Mouse (Mus musculus) mouse embryonic stem cell (cell line): ENCODE measurements around the gene Chmp4b.

Source experiments
- in situ Hi-C, 2 experiments: fragments of 300-500 bp; cut with MboI; formaldehyde crosslinking; loops; 1 replicate in 1 of 2; 3 replicates in 1 of 2; pipeline ENCODE4 v1.14.3; 2019 to 2020; ENCODE audit warnings: low sequenced_read_pairs in 2 of 2, low pct_unique_long_range_greater_than_20kb in 1 of 2, mixed read lengths in 1 of 2; ENCODE audit not compliant: unreplicated experiment in 1 of 2

Chmp4b gene

DNA sequence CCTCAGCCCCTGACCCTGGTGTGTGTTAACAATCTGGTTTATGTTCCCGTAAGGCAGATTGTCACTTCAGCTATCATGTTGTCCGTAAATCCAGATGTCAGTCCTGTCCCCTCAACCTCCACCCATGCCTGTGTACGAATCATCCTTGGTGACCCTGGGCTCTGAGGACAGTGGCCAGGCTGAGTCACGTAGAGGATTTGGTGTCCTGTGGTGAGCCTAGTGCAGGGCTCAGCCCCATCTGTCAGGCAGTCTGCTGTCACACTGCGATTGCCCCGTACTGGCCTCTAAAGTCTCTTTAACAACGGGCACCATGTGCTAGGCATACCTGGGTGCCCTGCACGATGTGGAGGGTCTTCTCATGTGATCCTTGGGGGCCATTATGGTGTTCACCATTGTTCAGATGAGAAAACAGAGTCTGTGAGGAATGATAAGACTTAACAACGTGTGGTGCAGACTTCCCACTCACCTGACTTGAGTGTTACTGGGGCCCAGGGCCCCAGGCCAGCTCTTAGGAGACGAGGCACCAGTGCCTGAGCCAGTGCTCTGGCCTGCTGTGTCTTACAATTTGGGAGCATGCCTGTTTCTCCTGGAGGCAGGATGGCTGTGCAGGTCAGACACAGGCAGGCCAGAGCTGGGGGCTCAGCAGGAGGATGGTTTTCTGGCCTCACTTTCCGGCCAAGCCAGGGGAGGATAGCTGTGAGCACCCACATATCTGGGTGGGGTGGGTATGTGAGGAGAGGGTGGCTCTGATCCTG, 55.2 kb downstream of the Chmp4b start:
- in situ Hi-C loops = loop anchor here (5.0 to 25.0 kb wide), 3 partner anchors 61 to 231 kb away; no protein-coding TSS in a partner anchor

DNA sequence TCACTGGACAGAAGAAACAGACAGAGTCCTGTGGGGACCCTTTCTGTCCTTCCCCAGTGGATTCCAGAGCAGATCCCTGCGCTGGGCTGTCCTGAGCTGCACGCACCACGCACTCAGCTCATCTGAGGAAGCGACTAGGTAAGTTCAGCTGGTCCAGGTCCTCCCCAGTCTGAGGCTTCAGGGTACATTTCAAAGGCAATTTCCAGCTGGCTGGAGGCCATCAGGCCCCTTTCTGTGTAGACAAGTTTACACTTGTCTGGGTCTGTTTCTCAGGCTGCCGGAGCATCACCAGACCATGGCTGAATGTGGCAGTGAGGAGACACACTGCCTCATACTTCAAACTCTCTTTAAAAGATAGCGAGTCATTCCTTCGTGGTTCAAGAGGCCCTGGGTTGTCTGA, 55.8 kb downstream of the Chmp4b start:
- in situ Hi-C loops = loop anchor here (5.0 to 25.0 kb wide), 3 partner anchors 60 to 230 kb away; no protein-coding TSS in a partner anchor

DNA sequence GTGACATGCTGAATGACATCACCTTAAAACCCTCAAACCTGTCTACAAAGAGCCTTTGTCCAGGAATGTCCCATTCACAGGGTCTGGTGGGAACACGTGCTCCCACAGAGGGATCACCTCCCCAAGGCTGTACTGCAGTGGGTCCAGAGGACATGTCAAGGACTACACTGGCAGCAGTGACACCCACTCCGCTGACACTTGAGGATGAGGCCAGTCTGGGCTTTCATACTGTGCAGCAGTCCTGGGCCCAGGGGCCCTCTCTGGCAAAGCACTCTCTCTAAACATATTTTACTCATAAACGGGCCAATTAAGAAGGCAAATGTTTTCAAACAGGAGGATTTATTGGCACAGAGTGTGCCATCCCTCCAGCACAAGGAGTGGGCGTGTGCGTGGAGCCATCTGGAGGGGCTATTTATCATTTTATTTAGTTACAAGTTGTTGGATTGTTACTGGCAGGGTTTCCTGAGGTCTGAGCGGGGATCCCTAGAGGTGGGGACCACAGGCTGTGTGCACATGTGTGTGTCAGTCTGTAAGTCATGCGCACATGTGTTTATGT, 56.4 kb downstream of the Chmp4b start:
- in situ Hi-C loops = loop anchor here (5.0 to 25.0 kb wide), 3 partner anchors 59 to 229 kb away; no protein-coding TSS in a partner anchor

DNA sequence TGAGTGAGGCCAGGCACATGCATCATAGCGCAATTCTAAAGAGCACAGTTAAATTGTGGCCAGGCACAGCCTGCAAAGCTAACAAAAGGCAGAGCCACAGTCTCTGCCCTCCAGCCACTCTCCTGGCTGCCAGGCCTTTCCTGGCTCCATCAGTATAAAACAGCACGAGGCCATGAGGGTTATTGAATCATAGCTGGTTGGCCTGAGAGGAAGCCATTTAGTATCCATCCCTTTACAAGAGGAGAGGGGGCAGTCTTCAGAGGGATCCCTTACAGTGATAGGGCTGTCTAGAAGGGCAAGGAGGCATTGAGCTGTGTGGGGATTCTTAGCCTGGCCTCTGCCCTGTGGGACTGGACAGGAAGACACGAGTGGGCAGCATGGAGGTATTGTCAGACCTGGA, 60.2 kb downstream of the Chmp4b start:
- in situ Hi-C loops = loop anchor here in 1 of 2 experiments (25.0 kb wide), 1 partner anchor 226 kb away; no protein-coding TSS in a partner anchor

DNA sequence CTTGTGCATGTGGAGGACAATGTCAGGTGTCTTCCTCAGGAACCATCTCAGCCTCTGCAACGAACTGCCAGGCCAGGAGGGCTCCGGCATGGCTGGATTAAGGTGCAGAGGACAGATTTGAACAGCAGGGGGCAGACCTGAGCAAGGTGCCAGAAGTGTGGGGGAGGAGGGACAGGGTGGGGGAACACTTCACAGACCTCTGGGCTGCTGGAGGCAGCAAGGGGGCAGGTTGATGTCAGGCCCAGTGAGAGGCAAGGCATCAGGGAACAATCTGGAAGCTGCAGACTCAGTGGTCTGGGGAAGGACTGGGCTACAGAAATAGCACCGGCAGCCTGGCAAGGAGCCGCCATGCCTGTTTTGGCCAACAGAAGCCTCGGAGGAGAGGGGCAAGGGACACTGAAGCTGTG, 60.8 kb downstream of the Chmp4b start:
- in situ Hi-C loops = loop anchor here in 1 of 2 experiments (25.0 kb wide), 1 partner anchor 225 kb away; no protein-coding TSS in a partner anchor

DNA sequence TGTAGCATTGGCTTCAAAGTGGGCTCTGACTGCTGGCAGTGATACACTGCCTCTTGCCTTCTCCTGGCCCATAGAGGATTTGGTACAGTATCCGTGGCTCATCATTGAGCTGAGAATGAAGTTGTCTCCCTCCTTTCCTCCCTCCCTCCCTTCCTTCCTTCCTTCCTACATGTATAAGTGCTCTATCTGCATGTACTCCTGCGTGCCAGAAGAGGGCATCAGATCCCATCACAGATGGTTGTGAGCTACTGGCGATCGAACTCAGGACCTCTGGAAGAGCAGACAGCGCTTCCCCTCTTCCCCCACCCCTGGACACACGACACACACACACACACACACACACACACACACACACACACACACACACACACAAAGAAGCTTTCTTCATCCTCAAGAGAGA, 61.6 kb downstream of the Chmp4b start:
- in situ Hi-C loops = loop anchor here in 1 of 2 experiments (25.0 kb wide), 1 partner anchor 224 kb away; no protein-coding TSS in a partner anchor

DNA sequence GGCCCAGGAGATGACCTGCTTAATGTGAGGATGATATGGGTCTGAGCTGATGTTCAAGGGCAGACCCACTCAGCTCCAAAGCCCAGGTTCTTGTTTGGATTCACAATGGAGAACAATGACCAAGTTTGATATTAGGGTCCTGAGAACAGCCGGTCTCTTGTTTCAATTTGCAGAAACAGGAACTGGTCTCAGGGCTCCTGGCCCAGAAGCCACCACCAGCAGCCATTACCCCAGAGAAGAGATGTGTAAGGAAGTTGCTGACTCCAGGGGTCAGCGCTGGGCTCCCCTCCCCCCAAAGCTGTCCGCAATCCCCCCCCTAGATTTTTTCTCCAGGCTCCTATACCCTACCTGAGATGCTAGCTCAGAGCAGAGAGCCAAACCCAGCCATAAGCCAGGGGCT, 62.5 kb downstream of the Chmp4b start:
- in situ Hi-C loops = loop anchor here in 1 of 2 experiments (25.0 kb wide), 1 partner anchor 223 kb away; no protein-coding TSS in a partner anchor

DNA sequence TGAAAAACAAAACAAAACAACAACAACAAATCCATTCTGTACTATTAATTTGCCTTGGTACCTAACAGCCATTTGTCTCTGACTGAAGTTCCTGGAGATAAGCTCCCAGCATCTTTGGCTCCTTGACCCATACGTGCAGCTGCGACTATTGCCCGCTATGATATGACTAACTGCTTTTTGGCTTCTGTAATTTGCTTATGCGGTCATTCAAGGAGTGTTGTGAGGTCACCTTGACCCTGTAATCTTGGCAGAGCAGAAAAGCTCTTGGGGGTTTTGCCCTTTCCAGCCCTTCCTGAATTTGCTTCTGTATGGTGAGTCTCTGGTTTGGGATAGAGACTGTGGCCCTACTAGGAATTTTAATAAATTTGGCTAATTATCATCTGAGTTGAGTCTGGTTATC, 65.1 kb downstream of the Chmp4b start:
- in situ Hi-C loops = loop anchor here in 1 of 2 experiments (25.0 kb wide), 1 partner anchor 221 kb away; no protein-coding TSS in a partner anchor

DNA sequence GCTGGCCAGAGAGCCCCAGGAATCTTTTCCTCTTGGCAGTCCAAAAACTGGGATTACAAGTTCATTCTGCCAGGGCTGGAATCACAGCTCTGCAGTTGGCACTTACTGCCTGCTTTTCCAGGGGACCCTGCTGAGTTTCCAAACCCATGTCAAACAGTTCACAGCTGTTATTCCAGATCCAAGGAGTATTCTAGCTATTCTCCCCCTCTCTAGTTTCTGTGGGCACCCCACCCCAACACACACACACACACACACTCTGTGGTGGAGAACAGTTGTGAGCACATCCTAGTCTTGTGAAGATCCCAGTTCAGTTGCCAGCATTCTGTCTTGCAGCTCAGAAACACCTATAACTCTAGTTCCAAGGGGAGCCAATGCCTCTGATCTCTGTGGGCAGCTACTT, 65.6 kb downstream of the Chmp4b start:
- in situ Hi-C loops = loop anchor here in 1 of 2 experiments (25.0 kb wide), 1 partner anchor 220 kb away; no protein-coding TSS in a partner anchor

DNA sequence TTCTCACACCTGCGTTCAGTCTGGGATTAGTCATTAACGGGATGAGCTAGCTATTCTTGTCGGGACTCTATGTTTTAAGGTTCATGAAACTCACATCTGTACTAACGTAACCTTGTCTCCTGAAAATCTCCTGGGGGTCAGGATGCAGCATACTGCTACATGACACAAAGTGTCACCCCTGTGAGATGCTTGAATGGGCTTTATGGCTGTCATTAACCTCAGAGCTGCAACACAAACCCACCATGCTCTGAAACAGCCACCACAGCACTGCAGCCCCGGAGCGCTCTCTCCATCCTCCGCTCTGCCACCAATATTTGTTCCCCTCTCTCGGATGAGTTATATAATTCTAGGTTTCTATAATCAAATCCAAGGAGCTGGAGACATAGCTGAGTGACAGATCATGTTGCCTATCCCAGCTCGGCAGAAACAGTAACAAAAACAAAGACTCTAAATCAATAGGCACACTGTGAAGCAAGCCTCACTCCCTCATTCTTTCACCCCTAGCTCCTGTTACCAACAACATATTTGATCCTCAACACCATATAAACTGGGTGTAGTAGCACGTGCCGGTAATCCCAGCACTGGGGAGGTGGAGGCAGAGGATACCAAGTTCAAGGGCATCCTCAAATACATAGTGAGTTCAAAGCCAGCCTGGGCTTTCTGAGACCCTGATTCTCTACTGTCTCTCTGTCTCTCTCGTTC, 67.5 kb downstream of the Chmp4b start:
- in situ Hi-C loops = loop anchor here in 1 of 2 experiments (25.0 kb wide), 1 partner anchor 218 kb away; no protein-coding TSS in a partner anchor

DNA sequence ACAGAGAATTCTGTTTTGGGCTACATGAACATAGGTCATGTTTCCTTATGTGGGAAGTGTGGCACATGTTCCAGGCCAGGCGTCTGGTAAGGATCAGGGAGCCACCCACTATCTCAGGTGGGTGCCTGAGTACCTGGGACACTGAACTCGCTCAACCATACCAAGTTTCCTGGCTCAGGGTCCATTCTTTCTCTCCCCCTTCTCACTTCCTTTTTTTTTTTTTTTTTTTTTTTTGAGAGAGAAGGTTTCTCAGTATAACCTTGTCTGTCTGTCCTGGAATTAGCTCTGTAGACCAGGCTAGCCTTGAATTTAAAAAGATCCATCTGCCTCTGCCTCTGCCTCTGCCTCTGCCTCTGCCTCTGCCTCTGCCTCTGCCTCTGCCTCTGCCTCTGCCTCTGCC, 68.8 kb downstream of the Chmp4b start:
- in situ Hi-C loops = loop anchor here in 1 of 2 experiments (25.0 kb wide), 1 partner anchor 217 kb away; no protein-coding TSS in a partner anchor

DNA sequence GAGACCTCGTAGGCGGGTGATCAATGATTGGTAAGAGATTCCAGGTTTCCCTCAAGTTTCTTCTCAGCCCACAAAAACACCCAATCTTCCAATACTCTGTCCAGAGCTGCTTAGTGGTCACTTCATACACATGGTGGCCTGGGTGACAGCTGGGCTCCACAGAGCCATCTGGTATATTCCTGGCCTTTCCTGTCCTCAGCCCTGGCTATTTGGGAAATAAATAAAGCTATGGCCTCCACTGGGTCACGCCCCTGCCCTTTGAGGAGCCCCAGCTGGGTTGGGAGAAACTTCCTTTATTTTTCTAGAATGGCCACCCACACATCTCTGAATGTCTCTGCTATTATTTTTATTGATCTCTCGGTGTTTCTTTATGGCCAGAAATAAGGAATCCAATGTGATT, 72.0 kb downstream of the Chmp4b start:
- in situ Hi-C loops = loop anchor here in 1 of 2 experiments (25.0 kb wide), 1 partner anchor 214 kb away; no protein-coding TSS in a partner anchor

DNA sequence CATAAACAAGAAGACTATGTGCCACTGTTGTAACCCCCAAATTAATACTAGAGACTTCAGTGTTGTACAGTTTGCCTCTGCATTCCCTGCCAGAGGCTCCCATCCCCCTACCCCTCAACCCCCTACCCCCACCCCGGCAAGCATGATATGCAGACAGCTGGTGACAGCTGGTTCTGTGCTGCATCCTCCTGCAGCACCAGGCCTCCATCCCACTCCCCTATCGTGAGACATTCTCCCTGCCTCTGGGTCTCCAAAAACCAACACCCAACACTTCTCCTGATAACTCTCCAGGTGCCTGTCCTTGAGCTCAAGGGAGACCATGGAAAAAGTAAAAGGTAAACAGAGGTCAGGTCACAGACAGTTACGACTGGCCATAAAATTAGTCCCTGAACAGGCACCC, 78.2 kb downstream of the Chmp4b start:
- in situ Hi-C loops = no loop called here

DNA sequence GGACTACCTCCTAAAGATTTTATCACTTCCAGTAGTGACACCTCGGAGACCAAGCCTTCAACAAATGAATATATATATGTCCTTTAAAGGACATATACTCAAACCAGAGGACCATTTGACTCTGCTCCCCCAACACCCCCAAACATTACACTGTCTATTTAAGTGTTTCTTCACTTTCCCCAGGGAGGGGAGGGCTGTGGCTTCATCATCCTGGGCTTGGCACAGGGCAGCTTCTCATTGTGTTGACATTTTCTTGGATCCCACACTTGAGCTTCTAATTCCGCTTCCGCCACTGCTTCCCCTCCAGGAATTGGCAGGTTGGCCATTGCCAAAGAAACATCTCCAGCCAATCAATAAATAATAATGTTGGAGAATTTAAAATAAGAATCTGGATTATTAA, 79.3 kb downstream of the Chmp4b start:
- in situ Hi-C loops = no loop called here

DNA sequence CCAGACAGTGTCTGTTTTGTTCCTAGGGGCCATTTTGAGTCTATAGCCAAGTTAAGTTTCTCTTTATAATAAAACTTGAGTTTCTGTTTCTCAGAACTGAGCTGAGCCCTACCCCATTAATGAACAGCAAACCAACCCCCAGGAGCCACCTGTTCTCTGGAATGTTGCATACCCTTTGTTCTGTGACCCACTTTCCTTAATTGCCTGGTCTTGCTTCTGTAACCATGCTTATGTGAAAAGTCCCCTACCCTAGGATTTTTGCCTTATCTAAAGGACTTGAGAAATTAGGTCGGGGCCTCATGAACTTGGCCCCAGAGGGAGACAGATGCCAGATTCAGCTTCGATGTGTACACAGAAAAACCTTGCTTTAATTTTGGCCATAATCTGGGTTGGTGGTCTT, 80.4 kb downstream of the Chmp4b start:
- in situ Hi-C loops = no loop called here

DNA sequence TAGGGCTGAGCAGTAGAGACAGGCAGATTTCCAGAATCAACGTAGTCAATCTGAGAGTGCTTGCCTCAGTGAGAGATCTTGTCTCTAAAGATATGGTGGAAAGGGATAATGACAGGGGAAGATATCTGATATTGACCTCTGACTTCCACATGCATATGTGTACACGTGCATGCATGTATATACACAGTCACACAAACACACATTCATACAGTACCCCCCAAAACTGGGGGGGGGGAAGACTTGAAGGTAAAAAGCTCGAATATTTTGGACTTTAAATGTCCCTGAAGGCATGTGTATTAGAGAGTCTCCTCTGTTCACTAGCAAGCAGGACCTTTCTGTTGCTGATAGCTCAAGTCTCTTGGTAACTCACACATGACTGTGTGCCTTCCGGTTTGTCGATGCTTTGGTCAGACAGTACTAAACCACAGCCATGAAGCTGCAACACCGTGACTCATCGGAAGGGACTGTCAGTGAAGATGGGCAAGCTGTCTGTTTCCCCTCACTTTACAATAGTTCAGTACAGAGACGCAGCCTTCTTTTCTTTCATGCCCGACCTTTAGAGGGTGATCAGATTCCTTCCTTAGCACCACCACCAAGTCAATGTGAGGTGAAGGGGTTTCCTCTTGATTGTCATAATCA, 81.1 kb downstream of the Chmp4b start:
- in situ Hi-C loops = no loop called here

DNA sequence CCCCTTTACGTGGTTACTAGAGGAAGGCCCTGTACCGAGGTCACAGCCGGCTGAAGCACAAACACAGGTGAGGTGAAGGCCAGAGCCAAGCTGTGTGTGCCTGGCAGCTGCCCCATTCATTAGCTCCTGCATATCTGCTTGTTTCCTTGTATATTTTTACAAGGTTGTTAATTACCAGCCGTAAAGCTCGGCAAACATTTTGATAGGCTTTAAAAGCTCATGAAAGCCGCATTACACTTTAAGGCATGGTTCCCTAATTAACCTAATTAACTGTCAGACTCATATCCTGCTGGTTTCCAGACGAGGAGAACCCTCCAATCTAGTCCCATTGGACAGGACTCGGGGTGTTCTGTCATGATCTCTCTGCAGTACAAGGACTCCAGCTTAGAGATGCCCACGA, 83.5 kb downstream of the Chmp4b start:
- in situ Hi-C loops = no loop called here

DNA sequence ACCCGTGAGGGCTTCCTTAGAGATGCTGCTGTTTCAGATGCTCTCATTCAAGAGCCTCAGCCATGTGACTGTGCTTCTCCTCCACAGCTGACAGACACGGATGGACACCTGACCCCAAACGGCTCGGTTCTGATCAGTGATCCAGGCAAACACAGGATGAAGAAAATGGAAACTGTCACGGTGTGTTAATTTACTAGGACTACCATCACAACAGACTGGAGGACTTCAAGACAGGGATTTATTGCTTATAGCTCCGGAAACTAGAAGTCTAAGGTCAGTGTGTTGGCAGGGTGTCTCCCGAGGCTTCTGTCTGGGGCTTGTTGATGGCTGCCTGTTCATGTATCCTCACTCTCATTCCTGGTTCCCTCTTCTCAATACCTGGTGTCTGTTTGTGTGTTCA, 83.9 kb downstream of the Chmp4b start:
- in situ Hi-C loops = no loop called here
